Mouse (Mus musculus) macrophage (primary cell): ENCODE measurements around the gene Vasp. TPM values are rescaled to one million over a fixed set of nuclear protein-coding genes. Genes with fewer than 3 reads are reported as not detected.

Experiments used
- H3K27ac ChIP-seq: fragments of 350-480 bp; formaldehyde crosslinking; 2 replicates; pipeline ENCODE4 v1.9.0; 2021
- H3K36me3 ChIP-seq: fragments of 350-480 bp; formaldehyde crosslinking; 2 replicates; pipeline ENCODE4 v1.9.0; 2021; ENCODE audit errors: inconsistent target
- H3K4me3 ChIP-seq: fragments of 350-480 bp; formaldehyde crosslinking; 2 replicates; pipeline ENCODE4 v1.9.0; 2021; ENCODE audit errors: inconsistent target
- H3K79me2 ChIP-seq: fragments of 350-480 bp; formaldehyde crosslinking; 2 replicates; pipeline ENCODE4 v1.9.0; 2021; ENCODE audit errors: inconsistent target
- WGBS: methylation state at CpG from one replicate; pipeline ENCODE4 v1.1.7; 2026; ENCODE audit warnings: inconsistent platforms; ENCODE audit not compliant: missing documents; 5-methylcytosine and 5-hydroxymethylcytosine counted together
- polyA plus RNA-seq: library from polyadenylated mRNA; stranded (reverse); fragments of 250-400 nt; gene quantifications from 3 replicates; pipeline ENCODE4 v1.2.4, GENCODE M21; 2018; ENCODE audit warnings: inconsistent platforms

The Vasp gene
- polyA plus RNA-seq, 1 experiment from 2014 or later, result 29.1 TPM

DNA sequence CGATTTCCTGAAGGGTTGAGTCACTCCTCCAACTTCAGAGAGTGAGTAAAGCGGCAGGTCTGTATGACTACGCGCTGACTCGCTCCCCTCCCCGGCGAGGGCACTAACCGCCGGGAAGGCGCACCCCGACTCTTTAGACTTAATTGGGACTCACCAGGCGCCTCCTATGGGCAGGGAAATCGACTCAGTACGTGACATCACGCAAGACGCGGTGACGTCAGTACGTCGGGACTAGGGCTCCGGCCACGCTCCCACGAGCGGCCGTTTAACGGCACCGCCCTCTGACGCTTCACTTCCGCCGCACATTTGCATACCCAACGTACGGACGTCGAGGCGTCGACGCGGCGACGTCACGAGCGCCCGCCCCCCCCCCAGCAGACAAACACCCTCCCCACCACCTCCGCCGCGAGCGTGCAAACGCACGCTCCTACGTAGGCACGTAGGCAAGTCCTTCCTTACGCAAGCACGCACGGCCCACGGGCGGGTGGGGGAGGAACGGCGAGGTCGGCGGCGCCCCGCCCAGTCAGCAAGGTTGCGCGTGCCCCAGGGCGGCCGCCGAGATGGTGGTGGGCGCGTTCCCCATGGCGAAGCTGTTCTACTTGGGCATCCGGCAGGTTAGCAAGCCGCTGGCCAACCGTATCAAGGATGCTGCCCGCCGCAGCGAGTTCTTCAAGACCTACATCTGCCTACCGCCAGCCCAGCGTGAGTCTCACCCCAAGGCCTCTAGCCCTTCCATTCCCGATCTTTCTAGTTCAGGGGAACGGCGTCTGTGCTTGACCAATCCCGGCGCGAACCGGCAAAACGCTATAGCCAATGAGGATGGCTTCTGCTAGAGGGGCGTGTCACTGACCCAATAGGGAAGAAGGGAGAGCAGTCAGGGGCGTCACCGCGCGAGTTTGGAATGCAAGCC, 43.5 kb downstream of the Vasp start, which contains the start of gene Opa3:
Gene Opa3 (plus strand): TSS at position 452 of the 910 bp plus-strand sequence.
- Histone ChIP-seq H3K27ac (peak within 1 kb of the TSS; percentile 86), H3K79me2 (peaks cover 39% of the 10 kb centered on the region), H3K36me3 (no peaks in the 10 kb centered on the region), H3K4me3 (peak within 1 kb of the TSS; percentile 82)
- WGBS, result under 1% methylated on average over 90 of the region's 91 CpGs

DNA sequence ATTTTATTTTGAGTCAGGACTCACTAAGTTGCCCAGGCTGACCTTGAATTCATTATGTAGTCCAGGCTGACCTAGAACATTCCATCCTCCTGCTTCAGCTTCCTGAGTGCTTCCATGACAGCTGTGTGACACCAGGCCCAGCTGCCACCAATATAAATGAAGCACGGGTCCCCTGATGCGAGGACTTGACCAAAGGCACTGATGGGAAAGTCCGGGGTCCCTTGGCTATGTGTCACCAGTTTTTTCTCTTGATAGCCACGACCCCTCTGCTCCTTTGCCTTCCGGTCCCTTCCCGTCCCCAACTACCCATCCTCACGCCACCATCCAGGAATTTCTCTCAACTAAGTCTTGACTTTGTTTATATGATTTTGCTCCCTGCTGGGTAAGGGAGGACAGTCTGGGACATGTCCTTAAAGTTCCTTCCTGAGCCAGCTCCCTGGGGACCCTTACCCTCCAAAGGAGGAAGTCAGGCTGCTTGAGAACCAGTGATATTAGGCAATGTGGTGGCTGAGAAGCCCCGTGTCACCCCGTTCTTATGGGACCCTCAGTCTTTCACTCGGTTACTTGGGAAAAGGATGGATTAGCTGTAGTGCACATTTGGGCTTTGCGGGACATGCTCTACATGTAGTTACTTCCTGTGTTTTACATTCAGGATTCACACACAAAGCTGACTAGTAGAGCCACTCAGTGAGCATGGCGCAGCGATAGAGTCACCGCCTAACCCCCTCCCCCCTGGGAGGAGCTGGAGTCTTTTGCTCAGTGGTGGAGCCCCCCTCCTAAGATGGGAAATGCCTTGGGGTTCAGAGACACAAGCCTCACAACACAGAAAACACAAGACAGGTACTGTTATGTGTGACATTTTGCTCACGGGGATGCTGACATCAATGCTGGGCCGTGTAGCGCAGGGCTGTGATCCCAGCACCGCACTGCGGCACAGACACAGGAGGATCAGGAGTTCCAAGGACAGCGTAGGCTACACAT, 44.5 kb downstream of the Vasp start:
- Histone ChIP-seq H3K36me3 (no peaks in the 10 kb centered on the region), H3K27ac (peak overlapping the region; percentile 86), H3K4me3 (peak overlapping the region; percentile 68), H3K79me2 (peaks cover 29% of the 10 kb centered on the region)
- WGBS, result 26% methylated on average over 20 of the region's 20 CpGs

- no peak overlapping the region for H3K27ac ChIP-seq
- H3K79me2 ChIP-seq, result peaks cover 7% of the 10 kb centered on the region
- H3K36me3 ChIP-seq, result no peaks in the 10 kb centered on the region
- WGBS, result 94% methylated on average over 3 of the region's 4 CpGs
- H3K4me3 ChIP-seq, result no peak overlapping the region
Observed at GRCm38 (mm10) chr7:19224933-19225332, 46.7 kb downstream of the Vasp start.

DNA sequence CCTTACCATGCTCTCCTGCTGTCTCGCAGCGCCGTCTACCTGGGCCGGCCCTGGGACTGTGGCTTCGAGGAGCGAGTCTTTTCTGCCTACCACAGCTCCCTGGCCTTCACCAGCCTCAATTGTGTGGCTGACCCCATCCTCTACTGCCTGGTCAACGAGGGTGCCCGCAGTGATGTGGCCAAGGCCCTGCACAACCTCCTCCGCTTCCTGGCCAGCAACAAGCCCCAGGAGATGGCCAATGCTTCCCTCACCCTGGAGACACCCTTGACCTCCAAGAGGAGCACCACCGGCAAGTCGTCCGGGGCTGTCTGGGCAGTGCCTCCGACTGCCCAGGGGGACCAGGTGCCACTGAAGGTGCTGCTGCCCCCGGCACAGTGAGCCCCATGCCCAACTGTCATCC, 48.7 kb downstream of the Vasp start:
- Histone ChIP-seq H3K27ac (no peak overlapping the region), H3K79me2 (no peaks in the 10 kb centered on the region), H3K36me3 (no peaks in the 10 kb centered on the region), H3K4me3 (no peak overlapping the region)
- WGBS, result 94% methylated on average over 9 of the region's 14 CpGs

- H3K36me3 ChIP-seq, result no peaks in the 10 kb centered on the region
- H3K79me2 ChIP-seq, result no peaks in the 10 kb centered on the region
- 94% methylated on average over 14 of the region's 16 CpGs for WGBS
- no peak overlapping the region for H3K4me3 ChIP-seq
- H3K27ac ChIP-seq, result no peak overlapping the region
Observed at GRCm38 (mm10) chr7:19222189-19222588, 49.4 kb downstream of the Vasp start.

GRCm38 (mm10) chr7:19220061-19220460, 51.6 kb downstream of the Vasp start:
- no peak overlapping the region for H3K27ac ChIP-seq
- no peak overlapping the region for H3K4me3 ChIP-seq
- 93% methylated on average over 3 of the region's 3 CpGs for WGBS

GRCm38 (mm10) chr7:19217944-19218343, 53.7 kb downstream of the Vasp start:
- no peaks in the 10 kb centered on the region for H3K79me2 ChIP-seq
- WGBS, result 15% methylated on average over 3 of the region's 3 CpGs
- peak overlapping the region; percentile 14 for H3K27ac ChIP-seq
- no peaks in the 10 kb centered on the region for H3K36me3 ChIP-seq
- no peak overlapping the region for H3K4me3 ChIP-seq

More at GRCm38 (mm10) chr7:19220061-19220460, 51.6 kb downstream of the Vasp start:
- Histone ChIP-seq H3K79me2 (no peaks in the 10 kb centered on the region), H3K36me3 (no peaks in the 10 kb centered on the region)

- whole genome bisulfite sequencing, result 18% methylated on average over 5 of the region's 5 CpGs
- Histone ChIP-seq H3K4me3 (no peak overlapping the region), H3K27ac (peak overlapping the region; percentile 14; the same call in 1 of the 2 replicates), H3K36me3 (no peaks in the 10 kb centered on the region), H3K79me2 (no peaks in the 10 kb centered on the region)
Observed at GRCm38 (mm10) chr7:19217492-19217891, 54.1 kb downstream of the Vasp start.

DNA sequence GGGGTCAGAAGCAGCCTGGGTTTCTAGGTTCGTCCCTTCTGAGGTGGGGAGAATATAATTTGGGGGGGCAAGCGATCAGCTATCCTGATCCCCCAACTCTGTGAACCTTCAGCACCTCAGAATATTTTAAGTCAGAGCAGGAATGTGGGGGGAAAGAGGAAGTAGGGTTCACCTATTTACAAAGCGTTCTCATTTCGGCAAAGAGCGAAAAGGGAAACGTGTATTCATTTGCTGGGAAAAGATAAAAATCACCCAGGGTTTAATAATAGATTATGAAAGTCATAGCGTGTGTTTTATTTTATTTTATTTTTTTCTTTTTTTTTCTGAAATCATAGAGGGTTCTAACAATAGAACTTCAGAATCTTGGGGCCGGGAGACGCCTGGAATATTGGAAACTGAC, 56.7 kb downstream of the Vasp start:
- WGBS, result 5% methylated on average over 7 of the region's 9 CpGs
- H3K4me3 ChIP-seq, result no peak overlapping the region

DNA sequence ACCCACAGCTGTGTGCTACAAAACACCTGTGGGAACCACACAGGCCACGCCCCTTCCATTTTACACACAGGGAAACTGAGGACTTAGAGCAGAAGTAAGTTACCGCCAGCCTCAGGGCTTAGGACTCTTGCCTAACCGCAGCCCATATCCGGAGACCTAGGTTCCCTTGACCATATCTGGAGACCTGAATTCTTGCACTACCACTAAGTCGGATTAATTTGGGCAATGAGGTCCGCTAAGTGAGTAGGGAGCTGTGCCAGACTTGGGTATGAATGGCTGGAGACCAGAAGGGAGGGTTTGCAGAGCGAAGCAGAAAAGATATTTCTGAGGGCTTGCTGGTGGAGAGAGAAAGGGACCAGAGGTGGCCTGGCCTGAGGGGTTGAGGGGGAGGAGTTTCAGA, 57.2 kb downstream of the Vasp start:
- H3K36me3 ChIP-seq, result no peaks in the 10 kb centered on the region
- H3K4me3 ChIP-seq, result no peak overlapping the region
- WGBS, result 11% methylated on average over 7 of the region's 7 CpGs
- no peak overlapping the region for H3K27ac ChIP-seq
- H3K79me2 ChIP-seq, result no peaks in the 10 kb centered on the region

More for the DNA sequence above, 56.7 kb downstream of the Vasp start:
- H3K27ac ChIP-seq, result no peak overlapping the region
- no peaks in the 10 kb centered on the region for H3K79me2 ChIP-seq
- H3K36me3 ChIP-seq, result no peaks in the 10 kb centered on the region

GRCm38 (mm10) chr7:19213385-19213784, 58.2 kb downstream of the Vasp start:
- no peaks in the 10 kb centered on the region for H3K79me2 ChIP-seq
- H3K36me3 ChIP-seq, result no peaks in the 10 kb centered on the region
- WGBS, result 86% methylated on average over 2 of the region's 2 CpGs
- H3K4me3 ChIP-seq, result no peak overlapping the region
- H3K27ac ChIP-seq, result no peak overlapping the region

DNA sequence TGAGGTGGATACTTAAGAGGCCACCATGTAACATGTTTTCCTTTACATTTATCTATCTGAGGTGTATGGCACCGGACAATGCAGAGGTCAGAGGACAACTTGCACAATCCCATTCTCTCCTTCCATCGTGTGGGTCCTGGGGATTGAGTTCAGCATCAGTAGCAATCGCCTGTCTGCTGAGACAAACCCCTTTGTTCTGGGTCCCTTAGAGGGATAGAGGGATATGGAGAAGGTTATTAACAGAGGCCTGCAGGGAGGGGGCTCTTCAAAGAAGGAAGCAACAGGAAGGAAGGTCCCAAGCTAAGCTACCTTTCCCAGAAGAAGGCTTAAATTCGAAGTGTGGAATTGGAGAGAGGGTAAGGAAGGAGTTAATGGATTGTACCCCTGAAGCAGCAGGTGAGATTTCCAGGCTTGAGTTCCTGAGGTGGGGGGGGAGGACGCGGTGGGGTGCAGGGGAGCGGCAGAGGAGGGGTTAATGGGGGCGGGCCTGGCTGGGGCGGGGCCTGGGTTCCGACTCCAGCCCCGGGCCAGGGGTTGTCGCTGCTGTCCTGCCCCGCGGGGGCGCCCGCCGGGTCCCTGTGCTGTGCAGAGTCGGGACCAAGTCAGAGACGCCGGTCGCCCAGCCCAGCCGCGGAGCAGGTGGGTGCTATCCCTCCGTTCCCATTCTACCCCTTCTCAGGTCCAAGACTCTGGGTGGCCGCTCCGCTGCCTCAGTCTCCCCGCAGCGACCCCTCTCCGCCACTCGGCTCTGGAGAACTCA, 59.4 kb downstream of the Vasp start, which contains the start of gene Gpr4:
Gene Gpr4 (plus strand): TSS at position 543 of the 760 bp plus-strand sequence.
- H3K4me3 ChIP-seq, result no peak within 1 kb of the TSS
- H3K36me3 ChIP-seq, result no peaks in the 10 kb centered on the region
- 9% methylated on average over 30 of the region's 30 CpGs for WGBS
- no peak within 1 kb of the TSS for H3K27ac ChIP-seq
- no peaks in the 10 kb centered on the region for H3K79me2 ChIP-seq

DNA sequence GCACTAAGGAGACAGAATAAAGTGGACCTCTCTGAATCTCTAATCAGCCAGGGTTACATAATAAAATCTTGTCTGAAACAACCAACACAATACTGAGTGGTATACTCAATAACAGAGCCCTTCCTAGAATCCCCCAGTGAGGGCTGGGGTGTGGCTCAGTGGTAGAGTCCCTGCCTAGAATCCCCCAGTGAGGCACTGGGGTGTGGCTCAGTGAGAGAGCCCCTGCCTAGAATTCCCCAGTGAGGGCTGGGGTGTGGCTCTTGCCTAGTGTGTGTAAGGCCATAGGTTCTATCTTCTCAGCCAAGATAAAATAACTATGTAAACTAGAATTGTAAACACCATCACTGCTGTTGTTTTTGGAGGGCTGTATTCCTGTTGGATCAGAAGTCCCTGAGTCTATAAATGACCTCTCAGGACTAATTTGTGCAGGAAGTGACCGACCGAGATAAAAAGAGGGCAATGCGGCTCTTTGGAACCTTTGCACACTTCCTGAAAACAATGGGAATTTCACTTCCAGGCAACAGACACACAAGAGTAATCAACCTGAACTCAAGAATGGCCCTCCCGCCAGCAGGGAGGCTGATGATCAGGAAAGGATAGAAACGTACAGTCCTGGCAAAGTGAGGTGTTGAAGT, 60.5 kb downstream of the Vasp start:
- Histone ChIP-seq H3K27ac (no peak overlapping the region), H3K79me2 (no peaks in the 10 kb centered on the region), H3K36me3 (no peaks in the 10 kb centered on the region), H3K4me3 (no peak overlapping the region)
- 92% methylated on average over 5 of the region's 5 CpGs for WGBS
